Mouse (Mus musculus): ENCODE measurements around the gene Zfp488. TPM values are rescaled to one million over a fixed set of nuclear protein-coding genes. Genes with fewer than 3 reads are reported as not detected.

Gene Zfp488
- polyA plus RNA-seq, 1 experiment from 2014 or later = not detected

DNA sequence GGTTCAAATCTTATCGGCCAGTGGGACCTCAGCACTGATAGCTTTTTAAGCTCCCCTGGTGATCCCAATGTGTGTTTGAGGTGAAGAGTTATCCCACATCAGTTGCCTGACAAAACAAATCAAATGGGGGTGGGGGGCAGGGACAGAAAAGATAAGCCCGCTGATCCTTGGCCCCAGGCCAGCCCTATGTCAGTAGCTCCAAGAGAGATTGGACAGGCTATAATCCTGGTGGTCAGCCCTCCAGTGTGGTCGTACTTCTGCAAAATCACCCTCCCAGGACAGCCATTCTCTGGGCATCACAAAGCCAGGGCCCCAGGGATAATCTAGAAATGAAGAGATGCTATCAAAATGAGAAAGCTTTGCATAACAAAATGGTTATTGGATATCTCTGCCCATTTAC is 19.7 kb downstream of the Zfp488 start:
- no peak for DNase-seq (ENCODE audit: low spot score, missing footprints)
- H3K4me1 ChIP-seq (ENCODE audit: control insufficient read depth, insufficient read depth, low read length) = no peaks in the 10 kb centered on the region
- no peak overlapping the region for H3K4me2 ChIP-seq
- no peak overlapping the region for H3K4me3 ChIP-seq (ENCODE audit: low read depth, low read length)
- no peaks in the 10 kb centered on the region for H3K27me3 ChIP-seq (ENCODE audit: control insufficient read depth, insufficient read depth, low read length)
- 63% methylated on average over 3 of the region's 3 CpGs for WGBS
- H3K27ac ChIP-seq (ENCODE audit: low read depth, low read length) = no peak overlapping the region
- no peak for ATAC-seq (ENCODE audit: low FRiP score)
- no peak overlapping the region for H3K9ac ChIP-seq (ENCODE audit: low read length)
- H3K36me3 ChIP-seq (ENCODE audit: control insufficient read depth, insufficient read depth, low read length) = no peaks in the 10 kb centered on the region
- H3K9me3 ChIP-seq (ENCODE audit: control insufficient read depth, low read length) = no peaks in the 10 kb centered on the region

DNA sequence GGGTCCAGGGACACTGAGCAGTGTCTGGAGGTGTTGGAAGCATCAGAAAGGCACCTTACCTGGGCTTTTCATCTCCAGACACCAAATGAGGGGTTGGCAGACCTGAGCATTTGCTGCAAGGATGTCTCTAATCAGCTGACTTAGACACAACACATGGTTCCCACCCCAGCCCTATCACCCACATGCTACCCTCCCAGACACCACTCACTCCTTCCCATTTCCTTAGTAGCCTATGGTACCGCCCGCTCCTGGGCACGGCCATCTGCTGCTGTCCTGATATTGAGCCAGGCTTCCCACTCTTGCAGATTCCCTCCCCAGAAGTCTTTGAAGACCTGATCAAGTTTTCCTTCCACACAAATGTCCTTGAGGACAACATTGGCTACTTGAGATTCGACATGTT is 20.4 kb downstream of the Zfp488 start:
- ATAC-seq (ENCODE audit: low FRiP score) (no peak), DNase-seq (ENCODE audit: low spot score, missing footprints) (no peak)
- H3K4me1 ChIP-seq (ENCODE audit: control insufficient read depth, insufficient read depth, low read length) = no peaks in the 10 kb centered on the region
- no peaks in the 10 kb centered on the region for H3K27me3 ChIP-seq (ENCODE audit: control insufficient read depth, insufficient read depth, low read length)
- no peak overlapping the region for H3K4me3 ChIP-seq (ENCODE audit: low read depth, low read length)
- no peak overlapping the region for H3K9ac ChIP-seq (ENCODE audit: low read length)
- no peaks in the 10 kb centered on the region for H3K36me3 ChIP-seq (ENCODE audit: control insufficient read depth, insufficient read depth, low read length)
- no peak overlapping the region for H3K27ac ChIP-seq (ENCODE audit: low read depth, low read length)
- no peak overlapping the region for H3K4me2 ChIP-seq
- 94% methylated on average over 4 of the region's 4 CpGs for WGBS
- H3K9me3 ChIP-seq (ENCODE audit: control insufficient read depth, low read length) = no peaks in the 10 kb centered on the region

DNA sequence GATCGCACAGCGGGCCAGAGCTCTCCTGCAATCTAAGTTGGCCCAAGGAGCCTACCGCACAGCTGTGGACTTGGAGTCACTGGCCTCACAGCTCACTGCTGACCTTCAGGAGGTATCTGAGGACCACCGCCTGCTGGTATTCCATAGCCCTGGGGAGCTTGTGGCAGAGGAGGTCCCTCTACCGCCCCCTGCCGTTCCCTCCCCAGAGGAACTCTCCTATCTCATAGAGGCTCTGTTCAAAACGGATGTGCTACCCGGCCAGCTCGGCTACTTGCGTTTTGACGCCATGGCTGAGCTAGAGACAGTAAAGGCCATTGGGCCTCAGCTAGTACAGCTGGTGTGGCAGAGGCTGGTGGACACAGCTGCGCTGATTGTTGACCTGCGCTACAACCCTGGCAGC is 22.5 kb downstream of the Zfp488 start:
- no peak for DNase-seq (ENCODE audit: low spot score, missing footprints)
- Histone ChIP-seq H3K4me3 (ENCODE audit: low read depth, low read length) (no peak overlapping the region), H3K27ac (ENCODE audit: low read depth, low read length) (no peak overlapping the region), H3K27me3 (ENCODE audit: control insufficient read depth, insufficient read depth, low read length) (no peaks in the 10 kb centered on the region), H3K36me3 (ENCODE audit: control insufficient read depth, insufficient read depth, low read length) (no peaks in the 10 kb centered on the region), H3K4me2 (no peak overlapping the region), H3K9me3 (ENCODE audit: control insufficient read depth, low read length) (no peaks in the 10 kb centered on the region), H3K9ac (ENCODE audit: low read length) (no peak overlapping the region), H3K4me1 (ENCODE audit: control insufficient read depth, insufficient read depth, low read length) (no peaks in the 10 kb centered on the region)
- ATAC-seq (ENCODE audit: low FRiP score) = no peak
- 73% methylated on average over 13 of the region's 13 CpGs for WGBS

DNA sequence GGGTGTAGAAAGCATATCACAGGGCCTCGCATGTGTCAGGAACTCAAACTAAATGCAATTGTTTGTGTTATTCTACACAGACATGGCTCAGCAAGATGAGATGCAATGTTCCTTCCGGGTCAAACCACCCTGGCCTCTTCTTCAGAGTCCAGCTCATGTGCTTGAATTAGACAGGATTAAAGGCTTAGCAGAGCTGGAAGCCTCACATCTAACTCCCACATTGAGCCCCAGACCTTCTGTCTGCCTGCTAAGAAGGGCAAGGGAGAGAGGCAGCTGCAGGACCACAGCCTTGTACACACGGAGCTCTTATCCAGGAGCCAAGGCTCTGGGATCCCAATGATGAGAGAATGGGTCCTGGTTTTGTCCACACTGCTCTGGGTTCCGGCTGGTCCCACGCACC is 24.8 kb downstream of the Zfp488 start, which contains the start of gene Rbp3:
Gene Rbp3, plus strand, starts transcription at position 243 of the 400 bp plus-strand sequence.
- no peak within 1 kb of the TSS for H3K4me2 ChIP-seq
- H3K9ac ChIP-seq (ENCODE audit: low read length) = no peak within 1 kb of the TSS
- no peak within 1 kb of the TSS for H3K4me3 ChIP-seq (ENCODE audit: low read depth, low read length)
- H3K4me1 ChIP-seq (ENCODE audit: control insufficient read depth, insufficient read depth, low read length) = no peaks in the 10 kb centered on the region
- H3K36me3 ChIP-seq (ENCODE audit: control insufficient read depth, insufficient read depth, low read length) = no peaks in the 10 kb centered on the region
- ATAC-seq (ENCODE audit: low FRiP score) = no peak
- 67% methylated on average over 5 of the region's 5 CpGs for WGBS
- DNase-seq (ENCODE audit: low spot score, missing footprints) = no peak
- H3K9me3 ChIP-seq (ENCODE audit: control insufficient read depth, low read length) = no peaks in the 10 kb centered on the region
- no peaks in the 10 kb centered on the region for H3K27me3 ChIP-seq (ENCODE audit: control insufficient read depth, insufficient read depth, low read length)
- no peak within 1 kb of the TSS for H3K27ac ChIP-seq (ENCODE audit: low read depth, low read length)

DNA sequence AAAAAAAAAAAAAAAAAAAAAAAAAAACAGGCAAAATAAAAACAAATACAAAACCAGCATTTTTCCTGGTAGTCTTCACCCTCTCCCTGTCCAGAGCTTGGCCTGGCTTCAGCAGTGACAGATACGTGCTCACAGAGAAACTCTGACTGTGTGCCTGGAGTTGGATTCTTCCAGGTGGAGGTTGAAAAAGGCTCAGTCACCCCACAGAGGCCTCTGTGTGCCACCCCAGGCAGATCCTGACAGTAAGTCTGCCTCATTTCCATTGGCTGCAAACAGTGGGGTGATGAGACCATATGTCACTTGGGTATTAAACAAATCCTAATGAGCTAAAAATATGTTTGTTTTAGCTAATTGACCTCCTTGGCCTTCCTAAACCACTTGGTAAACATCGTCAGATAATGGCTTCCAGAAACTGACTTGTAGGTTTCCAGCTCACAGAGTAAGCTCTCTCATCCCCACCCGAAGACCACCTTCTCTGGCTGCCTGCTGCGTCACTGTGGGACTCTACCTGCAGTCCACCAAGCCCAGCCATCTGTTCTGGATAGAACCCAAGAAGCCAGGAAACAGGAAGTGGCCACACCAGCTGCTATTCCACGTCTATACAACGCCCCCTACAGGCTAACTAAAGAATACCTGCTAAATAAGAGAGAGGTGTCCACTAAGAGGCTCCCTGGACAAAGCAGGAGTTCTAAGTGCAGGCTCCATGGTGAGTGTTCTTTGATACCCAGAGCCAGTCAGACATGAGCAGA is 26.2 kb downstream of the Zfp488 start:
- DNase-seq (ENCODE audit: low spot score, missing footprints) = no peak
- WGBS = 64% methylated on average over 6 of the region's 6 CpGs
- no peak for ATAC-seq (ENCODE audit: low FRiP score)
- Histone ChIP-seq H3K9me3 (ENCODE audit: control insufficient read depth, low read length) (no peaks in the 10 kb centered on the region), H3K4me1 (ENCODE audit: control insufficient read depth, insufficient read depth, low read length) (no peaks in the 10 kb centered on the region), H3K9ac (ENCODE audit: low read length) (no peak overlapping the region), H3K4me2 (no peak overlapping the region), H3K36me3 (ENCODE audit: control insufficient read depth, insufficient read depth, low read length) (no peaks in the 10 kb centered on the region), H3K4me3 (ENCODE audit: low read depth, low read length) (no peak overlapping the region), H3K27ac (ENCODE audit: low read depth, low read length) (no peak overlapping the region), H3K27me3 (ENCODE audit: control insufficient read depth, insufficient read depth, low read length) (no peaks in the 10 kb centered on the region)

DNA sequence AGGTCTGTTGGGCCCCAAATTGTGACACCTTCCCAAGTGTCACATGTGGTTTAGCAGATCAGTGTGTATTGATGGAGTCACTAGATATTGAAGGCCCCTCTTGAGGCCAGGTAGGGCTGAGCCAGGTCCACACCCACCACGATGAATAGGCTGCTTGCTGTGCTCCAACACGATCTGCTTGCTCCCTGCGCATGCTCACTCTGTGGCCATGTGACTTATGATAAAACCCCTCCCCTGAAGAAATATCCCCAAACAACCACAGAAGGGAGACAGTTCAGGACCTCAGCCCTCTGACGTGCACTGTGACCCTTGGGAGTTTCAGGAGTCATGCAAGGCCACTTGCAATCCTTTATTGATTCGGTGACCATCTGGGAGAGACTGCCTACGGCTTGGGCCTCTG is 32.4 kb downstream of the Zfp488 start:
- H3K4me2 ChIP-seq = no peak overlapping the region
- ATAC-seq (ENCODE audit: low FRiP score) (no peak), DNase-seq (ENCODE audit: low spot score, missing footprints) (no peak)
- 83% methylated on average over 6 of the region's 6 CpGs for WGBS
- H3K27ac ChIP-seq (ENCODE audit: low read depth, low read length) = no peak overlapping the region
- H3K36me3 ChIP-seq (ENCODE audit: control insufficient read depth, insufficient read depth, low read length) = no peaks in the 10 kb centered on the region
- H3K4me1 ChIP-seq (ENCODE audit: control insufficient read depth, insufficient read depth, low read length) = no peaks in the 10 kb centered on the region
- no peaks in the 10 kb centered on the region for H3K27me3 ChIP-seq (ENCODE audit: control insufficient read depth, insufficient read depth, low read length)
- H3K4me3 ChIP-seq (ENCODE audit: low read depth, low read length) = no peak overlapping the region
- no peaks in the 10 kb centered on the region for H3K9me3 ChIP-seq (ENCODE audit: control insufficient read depth, low read length)
- H3K9ac ChIP-seq (ENCODE audit: low read length) = no peak overlapping the region

DNA sequence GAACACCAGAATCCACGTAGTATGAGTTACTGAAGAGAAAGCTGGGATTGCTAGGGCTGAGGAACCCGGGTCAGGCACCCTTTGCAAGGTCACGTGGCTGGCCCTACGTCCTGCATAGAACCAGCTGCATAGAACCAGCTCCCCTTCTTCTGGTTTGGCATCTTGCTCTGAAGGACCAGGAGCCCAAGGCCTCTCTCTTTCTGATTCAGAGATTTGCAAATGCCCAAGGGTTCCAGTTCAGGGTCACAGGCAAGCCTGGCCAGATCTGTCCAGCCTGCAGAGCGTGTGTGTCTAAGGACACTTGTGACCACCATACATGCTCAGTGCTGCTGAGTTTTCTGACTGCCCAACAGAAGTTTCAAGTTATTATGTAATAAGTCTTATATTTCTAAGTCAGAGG is 36.3 kb downstream of the Zfp488 start:
- H3K9me3 ChIP-seq (ENCODE audit: control insufficient read depth, low read length) = no peaks in the 10 kb centered on the region
- H3K9ac ChIP-seq (ENCODE audit: low read length) = no peak overlapping the region
- H3K4me2 ChIP-seq = no peak overlapping the region
- H3K27me3 ChIP-seq (ENCODE audit: control insufficient read depth, insufficient read depth, low read length) = no peaks in the 10 kb centered on the region
- H3K36me3 ChIP-seq (ENCODE audit: control insufficient read depth, insufficient read depth, low read length) = no peaks in the 10 kb centered on the region
- no peak overlapping the region for H3K27ac ChIP-seq (ENCODE audit: low read depth, low read length)
- H3K4me1 ChIP-seq (ENCODE audit: control insufficient read depth, insufficient read depth, low read length) = no peaks in the 10 kb centered on the region
- no peak overlapping the region for H3K4me3 ChIP-seq (ENCODE audit: low read depth, low read length)
- 83% methylated on average over 5 of the region's 5 CpGs for WGBS
- ATAC-seq (ENCODE audit: low FRiP score) = no peak
- DNase-seq (ENCODE audit: low spot score, missing footprints) = no peak

DNA sequence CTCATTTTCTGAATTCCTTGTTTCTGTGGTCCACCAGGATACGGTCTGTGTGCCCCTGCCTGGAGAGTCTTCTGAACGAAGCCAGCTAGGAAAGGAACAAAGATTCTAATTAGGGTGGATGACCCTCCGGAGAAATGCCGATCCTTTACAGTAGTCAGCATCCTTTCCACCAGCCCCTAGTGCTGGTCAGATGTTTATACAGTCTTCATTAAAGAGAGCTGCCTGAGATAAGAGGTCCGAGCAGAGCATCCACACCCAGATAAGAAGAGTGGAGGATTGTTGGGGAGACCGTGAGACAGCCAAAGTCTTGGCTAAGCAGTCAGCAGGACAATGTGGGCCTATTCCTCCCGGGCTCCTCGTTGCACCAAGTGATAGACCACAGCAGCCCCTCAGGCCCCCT is 37.8 kb downstream of the Zfp488 start, which contains the start of gene Gdf2:
Gene Gdf2, plus strand, starts transcription at position 301 of the 400 bp plus-strand sequence.
- Histone ChIP-seq H3K4me3 (ENCODE audit: low read depth, low read length) (no peak within 1 kb of the TSS), H3K9ac (ENCODE audit: low read length) (no peak within 1 kb of the TSS), H3K4me1 (ENCODE audit: control insufficient read depth, insufficient read depth, low read length) (no peaks in the 10 kb centered on the region), H3K4me2 (no peak within 1 kb of the TSS), H3K9me3 (ENCODE audit: control insufficient read depth, low read length) (no peaks in the 10 kb centered on the region), H3K36me3 (ENCODE audit: control insufficient read depth, insufficient read depth, low read length) (no peaks in the 10 kb centered on the region), H3K27me3 (ENCODE audit: control insufficient read depth, insufficient read depth, low read length) (no peaks in the 10 kb centered on the region), H3K27ac (ENCODE audit: low read depth, low read length) (no peak within 1 kb of the TSS)
- DNase-seq (ENCODE audit: low spot score, missing footprints) (no peak), ATAC-seq (ENCODE audit: low FRiP score) (no peak)
- WGBS = 85% methylated on average over 8 of the region's 8 CpGs

DNA sequence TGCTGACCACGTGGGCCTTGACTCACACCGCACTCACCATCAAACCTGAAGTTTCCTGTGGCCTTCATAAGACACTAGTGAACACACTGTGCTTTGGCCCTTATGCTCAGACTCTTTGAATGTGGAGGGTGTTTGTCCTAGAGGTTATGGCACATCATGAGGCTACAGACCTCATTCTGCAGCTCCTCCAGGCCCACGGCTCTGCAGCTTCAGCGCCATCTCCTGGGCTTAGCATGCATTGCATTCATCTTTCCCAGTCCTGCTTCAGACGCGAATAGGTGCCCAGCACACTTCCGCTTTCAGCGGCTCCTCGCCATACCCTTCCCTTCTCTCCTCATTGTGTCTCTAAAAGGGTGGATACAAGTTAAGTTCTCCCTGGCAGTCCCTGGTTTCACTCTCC is 39.4 kb downstream of the Zfp488 start:
- DNase-seq (ENCODE audit: low spot score, missing footprints) = peak; percentile 98
- Histone ChIP-seq H3K4me1 (ENCODE audit: control insufficient read depth, insufficient read depth, low read length) (no peaks in the 10 kb centered on the region), H3K36me3 (ENCODE audit: control insufficient read depth, insufficient read depth, low read length) (no peaks in the 10 kb centered on the region), H3K4me2 (peak overlapping the region; percentile 26; the same call in 1 of the 2 replicates), H3K4me3 (ENCODE audit: low read depth, low read length) (no peak overlapping the region), H3K27ac (ENCODE audit: low read depth, low read length) (no peak overlapping the region), H3K9ac (ENCODE audit: low read length) (0 out of 2 replicates have a peak overlapping the region, but pooled peaks have one; percentile 31), H3K9me3 (ENCODE audit: control insufficient read depth, low read length) (no peaks in the 10 kb centered on the region), H3K27me3 (ENCODE audit: control insufficient read depth, insufficient read depth, low read length) (no peaks in the 10 kb centered on the region)
- peak; percentile 50; the same call in 1 of the 2 replicates for ATAC-seq (ENCODE audit: low FRiP score)
- 31% methylated on average over 9 of the region's 9 CpGs for WGBS

Data from midbrain, embryonic 11.5 days (tissue).